Mouse (Mus musculus): ENCODE measurements at regions not wholly inside any gene's neighbourhood (a gene's known extent, or its start where the extent isn't known, plus 50 kb on each side); places are given as distances from the start of the nearest gene placed in this dataset.

- DNase-seq (ENCODE audit: inconsistent age in 2 of 2, low spot score in 1 of 2): peak in 1 of 2 experiments; percentile 27
Measured at GRCm38 (mm10) chrX:11141294-11141693, 157.8 kb upstream of the H2al1a start.

GRCm38 (mm10) chrX:11158416-11158815, 140.6 kb upstream of the H2al1a start:
- DNase-seq (ENCODE audit: inconsistent age in 2 of 2, low spot score in 1 of 2): no peak

GRCm38 (mm10) chrX:11170416-11170815, 128.6 kb upstream of the H2al1a start:
- DNase-seq (ENCODE audit: inconsistent age in 2 of 2, low spot score in 1 of 2): no peak

- no peak for DNase-seq (ENCODE audit: inconsistent age in 2 of 2, low spot score in 1 of 2)
Measured at GRCm38 (mm10) chrX:11180194-11180816, 118.8 kb upstream of the H2al1a start.

- DNase-seq (ENCODE audit: inconsistent age in 2 of 2, low spot score in 1 of 2): peak; percentile 11 to 55
Measured at GRCm38 (mm10) chrX:11181855-11182254, 117.2 kb upstream of the H2al1a start.

- DNase-seq (ENCODE audit: inconsistent age in 2 of 2, low spot score in 1 of 2): peak in 1 of 2 experiments; percentile 9
Measured at GRCm38 (mm10) chrX:11190851-11191250, 108.2 kb upstream of the H2al1a start.

- DNase-seq (ENCODE audit: inconsistent age in 2 of 2, low spot score in 1 of 2): peak; percentile 4 to 50
Measured at GRCm38 (mm10) chrX:11204135-11204534, 94.9 kb upstream of the H2al1a start.

GRCm38 (mm10) chrX:11209895-11210294, 89.2 kb upstream of the H2al1a start:
- no peak for DNase-seq (ENCODE audit: inconsistent age in 2 of 2, low spot score in 1 of 2)

GRCm38 (mm10) chrX:11212811-11213210, 86.2 kb upstream of the H2al1a start:
- DNase-seq (ENCODE audit: inconsistent age in 2 of 2, low spot score in 1 of 2): no peak

GRCm38 (mm10) chrX:11213492-11213891, 85.6 kb upstream of the H2al1a start:
- DNase-seq (ENCODE audit: inconsistent age in 2 of 2, low spot score in 1 of 2): peak; percentile 20 to 64

GRCm38 (mm10) chrX:11239066-11239465, 60.0 kb upstream of the H2al1a start:
- no peak for DNase-seq (ENCODE audit: inconsistent age in 2 of 2, low spot score in 1 of 2)

- DNase-seq (ENCODE audit: inconsistent age in 2 of 2, low spot score in 1 of 2): no peak
Measured at GRCm38 (mm10) chrX:11245576-11245975, 53.5 kb upstream of the H2al1a start.
